Mouse (Mus musculus) C2C12 (cell line): ENCODE results near the gene Large1.

Source experiments
- CTCF ChIP-seq: IDR thresholded peaks from one replicate; pipeline ENCODE4 v1.5.1; 2011; ENCODE audit not compliant: control insufficient read depth, insufficient read depth, insufficient read length
- MYOD1 ChIP-seq: IDR thresholded peaks from one replicate; pipeline ENCODE4 v1.6.1; 2011; ENCODE audit warnings: low read depth; ENCODE audit not compliant: control insufficient read depth, insufficient read length
- MYOG ChIP-seq: IDR thresholded peaks from one replicate; pipeline ENCODE4 v1.6.1; 2011; ENCODE audit not compliant: control insufficient read depth, insufficient read length; ENCODE audit errors: extremely low read depth
- USF1 ChIP-seq: IDR thresholded peaks from one replicate; pipeline ENCODE4 v1.6.1; 2011; ENCODE audit warnings: low read depth, mild to moderate bottlenecking, control low read depth, moderate library complexity

- no peak for TF ChIP-seq USF1
- TF ChIP-seq CTCF: no peak
- TF ChIP-seq MYOG: no peak
- no peak for TF ChIP-seq MYOD1
These were observed 537.7 kb downstream of the Large1 start for GRCm38 (mm10) chr8:72815681-72816080.
